Mouse (Mus musculus): ENCODE results near the gene Cnot4. TPM values are rescaled to one million over a fixed set of nuclear protein-coding genes. Genes with fewer than 3 reads are reported as not detected.

The Cnot4 gene
- polyA plus RNA-seq, 1 experiment from 2014 or later: 19.5 TPM

GRCm38 (mm10) chr6:35140351-35140750 is 6.8 kb upstream of the Cnot4 start:
- DNase-seq (ENCODE audit: low read depth, low spot score) (no peak), ATAC-seq (no peak)
- no peak for TF ChIP-seq CTCF (IDR thresholded peaks at IDR 0.05)
- in situ Hi-C loops (cut with MboI; ENCODE audit: low pct_unique_long_range_greater_than_20kb): no loop called here
- H3K27me3 ChIP-seq: no peaks in the 10 kb centered on the region
- ChIA-PET POLR2A (no interaction called here), CTCF (no interaction called here)

- ChIA-PET POLR2A (no interaction called here), CTCF (no interaction called here)
- in situ Hi-C loops (cut with MboI; ENCODE audit: low pct_unique_long_range_greater_than_20kb): no loop called here
- ATAC-seq: no peak
- TF ChIP-seq CTCF (IDR thresholded peaks at IDR 0.05): no peak
- no peaks in the 10 kb centered on the region for H3K27me3 ChIP-seq
- DNase-seq (ENCODE audit: low read depth, low spot score): no peak
Measured at GRCm38 (mm10) chr6:35134844-35135243, 1.3 kb upstream of the Cnot4 start.

GRCm38 (mm10) chr6:35133246-35133578 is 312 bp downstream of the Cnot4 start:
- no peak for TF ChIP-seq CTCF (IDR thresholded peaks at IDR 0.05)
- in situ Hi-C loops (cut with MboI; ENCODE audit: low pct_unique_long_range_greater_than_20kb): no loop called here
- no peaks in the 10 kb centered on the region for H3K27me3 ChIP-seq
- CTCF ChIA-PET: no interaction called here
- DNase-seq (ENCODE audit: low read depth, low spot score): no peak
- POLR2A ChIA-PET: no interaction called here
- ATAC-seq: peak; percentile 44

- no peak for TF ChIP-seq CTCF (IDR thresholded peaks at IDR 0.05)
- ChIA-PET CTCF (interaction anchor here (0.8 kb wide), 1 partner anchor 9 kb away, joined by 3 read pairs; no protein-coding TSS in a partner anchor), POLR2A (interaction anchor here (0.6 kb wide), 1 partner anchor 86 kb away, joined by 4 read pairs; no protein-coding TSS in a partner anchor)
- in situ Hi-C loops (cut with MboI; ENCODE audit: low pct_unique_long_range_greater_than_20kb): no loop called here
- ATAC-seq: peak; percentile 4
- no peaks in the 10 kb centered on the region for H3K27me3 ChIP-seq
- no peak for DNase-seq (ENCODE audit: low read depth, low spot score)
Measured at GRCm38 (mm10) chr6:35132806-35133205, 718 bp downstream of the Cnot4 start.

- TF ChIP-seq CTCF (IDR thresholded peaks at IDR 0.05): no peak
- ATAC-seq (no peak), DNase-seq (ENCODE audit: low read depth, low spot score) (no peak)
- CTCF ChIA-PET: interaction anchor here (1.7 kb wide), 1 partner anchor 9 kb away, joined by 6 read pairs; no protein-coding TSS in a partner anchor
- in situ Hi-C loops (cut with MboI; ENCODE audit: low pct_unique_long_range_greater_than_20kb): no loop called here
- no peaks in the 10 kb centered on the region for H3K27me3 ChIP-seq
- POLR2A ChIA-PET: no interaction called here
Measured at GRCm38 (mm10) chr6:35122488-35122887, 11.0 kb downstream of the Cnot4 start.

- no peak for ATAC-seq
- DNase-seq (ENCODE audit: low read depth, low spot score): no peak
- ChIA-PET CTCF (interaction anchor here (0.9 kb wide), 1 partner anchor 9 kb away, joined by 4 read pairs; no protein-coding TSS in a partner anchor), POLR2A (no interaction called here)
- no peaks in the 10 kb centered on the region for H3K27me3 ChIP-seq
- in situ Hi-C loops (cut with MboI; ENCODE audit: low pct_unique_long_range_greater_than_20kb): no loop called here
- no peak for TF ChIP-seq CTCF (IDR thresholded peaks at IDR 0.05)
Measured at GRCm38 (mm10) chr6:35121925-35122324, 11.6 kb downstream of the Cnot4 start.

- TF ChIP-seq CTCF (IDR thresholded peaks at IDR 0.05): peak; percentile 27
- CTCF ChIA-PET: no interaction called here
- no peaks in the 10 kb centered on the region for H3K27me3 ChIP-seq
- ATAC-seq (no peak), DNase-seq (ENCODE audit: low read depth, low spot score) (no peak)
- POLR2A ChIA-PET: no interaction called here
- in situ Hi-C loops (cut with MboI; ENCODE audit: low pct_unique_long_range_greater_than_20kb): no loop called here
Measured at GRCm38 (mm10) chr6:35102457-35102856, 31.1 kb downstream of the Cnot4 start.

- DNase-seq (ENCODE audit: low read depth, low spot score) (no peak), ATAC-seq (no peak)
- CTCF ChIA-PET: no interaction called here
- H3K27me3 ChIP-seq: no peaks in the 10 kb centered on the region
- POLR2A ChIA-PET: interaction anchor here (0.7 to 1.2 kb wide), 2 partner anchors 36 to 1567 kb away, joined by 3 to 9 read pairs; no protein-coding TSS in a partner anchor
- no peak for TF ChIP-seq CTCF (IDR thresholded peaks at IDR 0.05)
- in situ Hi-C loops (cut with MboI; ENCODE audit: low pct_unique_long_range_greater_than_20kb): no loop called here
Measured at GRCm38 (mm10) chr6:35084927-35085326, 48.6 kb downstream of the Cnot4 start.

GRCm38 (mm10) chr6:35075148-35075547 is 58.4 kb downstream of the Cnot4 start:
- DNase-seq (ENCODE audit: low read depth, low spot score): no peak
- in situ Hi-C loops (cut with MboI; ENCODE audit: low pct_unique_long_range_greater_than_20kb): no loop called here
- no peak for TF ChIP-seq CTCF (IDR thresholded peaks at IDR 0.05)
- no peaks in the 10 kb centered on the region for H3K27me3 ChIP-seq
- POLR2A ChIA-PET: no interaction called here
- CTCF ChIA-PET: interaction anchor here (0.8 to 3.7 kb wide), 2 partner anchors 11 to 12 kb away, joined by 3 to 15 read pairs; no protein-coding TSS in a partner anchor
- ATAC-seq: no peak

- no peaks in the 10 kb centered on the region for H3K27me3 ChIP-seq
- ChIA-PET CTCF (interaction anchor here (0.8 to 1.3 kb wide), 3 partner anchors 17 to 23 kb away, joined by 3 read pairs; no protein-coding TSS in a partner anchor), POLR2A (no interaction called here)
- TF ChIP-seq CTCF (IDR thresholded peaks at IDR 0.05): no peak
- DNase-seq (ENCODE audit: low read depth, low spot score) (no peak), ATAC-seq (no peak)
- in situ Hi-C loops (cut with MboI; ENCODE audit: low pct_unique_long_range_greater_than_20kb): no loop called here
Measured at GRCm38 (mm10) chr6:35071261-35071660, 62.3 kb downstream of the Cnot4 start.

- DNase-seq (ENCODE audit: low read depth, low spot score) (no peak), ATAC-seq (no peak)
- in situ Hi-C loops (cut with MboI; ENCODE audit: low pct_unique_long_range_greater_than_20kb): no loop called here
- POLR2A ChIA-PET: no interaction called here
- CTCF ChIA-PET: interaction anchor here (0.7 to 2.5 kb wide), 10 partner anchors 10 to 123 kb away, joined by 3 to 15 read pairs (median 3); no protein-coding TSS in a partner anchor
- no peaks in the 10 kb centered on the region for H3K27me3 ChIP-seq
- peak; percentile 34 for TF ChIP-seq CTCF (IDR thresholded peaks at IDR 0.05)
Measured at GRCm38 (mm10) chr6:35062446-35062845, 71.1 kb downstream of the Cnot4 start.

- CTCF ChIA-PET: no interaction called here
- in situ Hi-C loops (cut with MboI; ENCODE audit: low pct_unique_long_range_greater_than_20kb): no loop called here
- no peak for DNase-seq (ENCODE audit: low read depth, low spot score)
- POLR2A ChIA-PET: no interaction called here
- no peak for TF ChIP-seq CTCF (IDR thresholded peaks at IDR 0.05)
- H3K27me3 ChIP-seq: no peaks in the 10 kb centered on the region
- ATAC-seq: no peak
Measured at GRCm38 (mm10) chr6:35043127-35043526, 90.4 kb downstream of the Cnot4 start.

All from Patski (cell line).